Mouse (Mus musculus) heart, embryonic 13.5 days (tissue): ENCODE data around the gene Fgfr2. TPM values are rescaled to one million over a fixed set of nuclear protein-coding genes. Genes with fewer than 3 reads are reported as not detected.
"Not testable (repeated sequence)": the region's sequence is repeated elsewhere in the genome, so short reads cannot be mapped to it uniquely, and the experiment has no call there.

Source experiments
- ATAC-seq: fragments of 200-750 bp; cut with Nextera tagmentation; 2 replicates; pipeline ENCODE4 v1.8.0; 2017; ENCODE audit warnings: moderate TSS enrichment; ENCODE audit not compliant: insufficient number of reproducible peaks, low FRiP score, low TSS enrichment; ENCODE audit errors: extremely low read depth
- H3K27ac ChIP-seq: fragments of 300-500 bp; sonication (generic); replicated peaks from 2 replicates; pipeline ENCODE4 v1.5.1; 2015; ENCODE audit warnings: moderate library complexity, mild to moderate bottlenecking, inconsistent platforms
- H3K27me3 ChIP-seq: fragments of 300-500 bp; sonication (generic); replicated peaks from 2 replicates; pipeline ENCODE4 v1.6.1; 2015; ENCODE audit warnings: mild to moderate bottlenecking, inconsistent platforms
- H3K36me3 ChIP-seq: fragments of 300-500 bp; sonication (generic); 2 replicates; pipeline ENCODE4 v1.6.1; 2015; ENCODE audit warnings: mild to moderate bottlenecking, inconsistent platforms
- H3K4me1 ChIP-seq: fragments of 300-500 bp; sonication (generic); 2 replicates; pipeline ENCODE4 v1.6.1; 2015; ENCODE audit warnings: inconsistent platforms
- H3K4me2 ChIP-seq: fragments of 300-500 bp; sonication (generic); 2 replicates; pipeline ENCODE4 v1.6.1; 2015; ENCODE audit warnings: inconsistent platforms, mild to moderate bottlenecking, moderate library complexity
- H3K4me3 ChIP-seq: fragments of 300-500 bp; sonication (generic); 2 replicates; pipeline ENCODE4 v1.5.1; 2015; ENCODE audit warnings: moderate library complexity, mild to moderate bottlenecking, inconsistent platforms
- H3K9ac ChIP-seq: fragments of 300-500 bp; sonication (generic); 2 replicates; pipeline ENCODE4 v1.6.1; 2015; ENCODE audit warnings: inconsistent platforms, mild to moderate bottlenecking, moderate library complexity
- H3K9me3 ChIP-seq: fragments of 300-500 bp; sonication (generic); 2 replicates; pipeline ENCODE4 v1.6.1; 2016; ENCODE audit warnings: inconsistent platforms
- WGBS: fragments of 180-500 bp; shearing (Covaris S2); methylation state at CpG from one replicate; pipeline ENCODE4 v1.1.7; 2015; ENCODE audit warnings: mixed read lengths; 5-methylcytosine and 5-hydroxymethylcytosine counted together
- polyA plus RNA-seq: library from polyadenylated mRNA; unstranded; fragments of >200 nt; fragmentation: Nextera tagmentation; extraction: Ambion mirVana; gene quantifications from 2 replicates; pipeline ENCODE4 v1.2.1, GENCODE M21; 2015

The Fgfr2 gene
- polyA plus RNA-seq, 1 experiment from 2014 or later: 22.5 TPM

GRCm38 (mm10) chr7:131068191-131068590, 2055.0 kb downstream of the Fgfr2 start:
- H3K36me3 ChIP-seq, H3K27me3 ChIP-seq, H3K4me2 ChIP-seq, H3K9me3 ChIP-seq, H3K4me1 ChIP-seq, H3K27ac ChIP-seq, H3K4me3 ChIP-seq, ATAC-seq, H3K9ac ChIP-seq: not testable (repeated sequence)
- 3% methylated on average over 1 of the region's 1 CpGs for WGBS

DNA sequence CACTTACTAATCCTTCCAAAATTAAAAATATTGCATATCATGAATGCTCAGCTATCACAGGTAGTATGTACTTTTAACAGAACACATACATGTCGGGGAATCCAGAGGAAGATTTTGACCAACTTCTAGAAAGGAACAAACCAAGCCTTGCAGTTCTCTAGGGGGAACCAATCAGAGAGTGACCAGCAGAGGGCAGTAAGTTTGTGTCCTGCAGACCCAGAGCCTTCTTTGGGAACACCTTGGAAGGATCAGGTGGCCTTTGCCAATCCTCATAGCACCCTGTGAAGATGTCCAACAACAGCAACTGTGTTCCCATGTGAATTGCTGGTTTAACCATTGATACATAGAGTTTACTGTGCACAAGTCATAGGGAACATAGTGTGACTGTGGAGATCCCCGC, 2060.6 kb downstream of the Fgfr2 start:
- H3K4me3 ChIP-seq: no peak overlapping the region
- WGBS: 72% methylated on average over 2 of the region's 2 CpGs
- no peak for ATAC-seq
- H3K27ac ChIP-seq: no peak overlapping the region
- H3K4me2 ChIP-seq: no peak overlapping the region
- no peaks in the 10 kb centered on the region for H3K36me3 ChIP-seq
- no peaks in the 10 kb centered on the region for H3K9me3 ChIP-seq
- no peaks in the 10 kb centered on the region for H3K27me3 ChIP-seq
- H3K9ac ChIP-seq: no peak overlapping the region
- no peaks in the 10 kb centered on the region for H3K4me1 ChIP-seq

DNA sequence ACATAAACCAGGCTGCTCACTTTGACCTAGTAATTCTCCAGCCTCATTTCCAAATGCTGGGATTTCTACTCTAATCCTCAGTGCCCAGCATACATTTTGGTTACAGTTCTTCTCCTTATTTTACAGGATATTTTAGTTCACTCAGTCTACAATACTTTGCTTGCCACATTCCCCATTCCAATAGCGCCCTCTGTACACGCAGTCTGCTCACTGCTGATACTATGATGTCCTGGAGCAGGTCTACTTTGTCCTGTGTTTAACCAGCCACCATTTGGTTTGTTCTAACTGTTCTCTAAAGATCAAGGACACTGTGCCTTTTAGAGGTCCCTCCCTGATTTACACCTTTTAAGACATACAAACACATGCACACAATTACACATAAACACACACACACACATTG, 2063.3 kb downstream of the Fgfr2 start:
- not testable (repeated sequence) for ATAC-seq, H3K9me3 ChIP-seq, H3K4me2 ChIP-seq, H3K4me3 ChIP-seq, H3K36me3 ChIP-seq, H3K9ac ChIP-seq, H3K27ac ChIP-seq, H3K4me1 ChIP-seq, H3K27me3 ChIP-seq
- WGBS: 61% methylated on average over 2 of the region's 2 CpGs

GRCm38 (mm10) chr7:131057918-131058317, 2065.2 kb downstream of the Fgfr2 start:
- ATAC-seq, H3K27me3 ChIP-seq, H3K9me3 ChIP-seq, H3K4me3 ChIP-seq, H3K9ac ChIP-seq, H3K36me3 ChIP-seq, H3K4me1 ChIP-seq, H3K27ac ChIP-seq, H3K4me2 ChIP-seq: not testable (repeated sequence)
- 73% methylated on average over 9 of the region's 9 CpGs for WGBS

GRCm38 (mm10) chr7:131054808-131055370, 2068.3 kb downstream of the Fgfr2 start:
- no peaks in the 10 kb centered on the region for H3K9me3 ChIP-seq
- no peak overlapping the region for H3K4me3 ChIP-seq
- no peak overlapping the region for H3K27ac ChIP-seq
- no peaks in the 10 kb centered on the region for H3K27me3 ChIP-seq
- no peak overlapping the region for H3K4me2 ChIP-seq
- ATAC-seq: no peak; the same call in 1 of the 2 replicates
- H3K9ac ChIP-seq: no peak overlapping the region
- H3K36me3 ChIP-seq: no peaks in the 10 kb centered on the region
- H3K4me1 ChIP-seq: no peaks in the 10 kb centered on the region

GRCm38 (mm10) chr7:131049829-131050228, 2073.3 kb downstream of the Fgfr2 start:
- not testable (repeated sequence) for H3K4me2 ChIP-seq, H3K27ac ChIP-seq, H3K9me3 ChIP-seq, ATAC-seq, H3K36me3 ChIP-seq, H3K4me1 ChIP-seq, H3K27me3 ChIP-seq, H3K4me3 ChIP-seq, H3K9ac ChIP-seq
- WGBS: 69% methylated on average over 8 of the region's 8 CpGs

DNA sequence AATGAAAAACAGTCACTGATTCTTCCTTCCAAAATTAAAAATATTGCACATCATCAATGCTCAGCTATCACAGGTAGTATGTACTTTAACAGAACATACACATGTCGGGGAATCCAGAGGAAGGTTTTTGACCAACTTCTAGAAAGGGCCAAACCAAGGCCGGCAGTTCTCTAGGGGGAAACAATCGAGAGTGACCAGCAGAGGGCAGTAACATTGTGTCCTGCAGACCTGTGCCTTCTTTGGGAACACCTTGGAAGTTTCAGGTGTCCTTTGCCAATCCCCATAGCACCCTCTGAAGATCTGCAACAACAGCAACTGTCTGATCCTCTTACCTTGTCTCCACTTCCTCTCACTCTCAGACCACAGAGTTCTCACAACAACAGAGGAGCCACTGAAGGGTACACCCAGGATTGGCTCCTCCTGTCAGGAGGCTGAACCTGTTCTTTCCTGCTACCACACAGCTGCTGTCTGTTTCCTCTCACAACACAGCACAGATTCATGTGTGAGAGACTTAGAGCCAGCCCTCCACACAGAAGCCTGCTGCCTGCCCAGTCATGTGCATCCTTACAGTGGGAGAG, 2077.8 kb downstream of the Fgfr2 start:
- WGBS: 19% methylated on average over 3 of the region's 3 CpGs
- not testable (repeated sequence) for ATAC-seq, H3K4me3 ChIP-seq, H3K4me2 ChIP-seq, H3K36me3 ChIP-seq, H3K9ac ChIP-seq, H3K27ac ChIP-seq, H3K4me1 ChIP-seq, H3K9me3 ChIP-seq, H3K27me3 ChIP-seq

DNA sequence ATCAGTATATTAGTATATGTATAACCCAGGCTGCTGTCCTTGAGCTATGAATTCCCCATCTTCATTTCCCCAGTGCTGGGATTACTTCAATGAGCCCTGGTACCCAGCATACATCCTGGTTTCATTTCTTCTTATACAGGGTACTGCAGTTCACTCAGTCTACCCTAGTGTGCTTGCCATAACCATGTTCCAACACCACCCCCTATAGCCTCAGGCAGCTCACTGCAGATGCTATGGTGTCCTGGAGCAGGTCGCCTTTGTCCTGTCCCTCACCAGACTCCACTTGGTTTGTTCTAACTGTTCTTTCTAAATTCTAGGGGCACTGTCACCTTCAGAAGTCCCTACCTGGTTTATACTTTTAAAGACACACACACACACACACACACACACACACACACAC, 2080.5 kb downstream of the Fgfr2 start:
- Histone ChIP-seq H3K27ac (no peak overlapping the region), H3K4me2 (no peak overlapping the region), H3K4me1 (peaks cover 3% of the 10 kb centered on the region), H3K4me3 (no peak overlapping the region), H3K9me3 (no peaks in the 10 kb centered on the region), H3K27me3 (0 out of 2 replicates have a peak, but pooled peaks cover 3% of the 10 kb centered on the region), H3K9ac (no peak overlapping the region), H3K36me3 (no peaks in the 10 kb centered on the region)
- no peak for ATAC-seq
- 43% methylated on average over 1 of the region's 1 CpGs for WGBS

- not testable (repeated sequence) for ATAC-seq, H3K4me3 ChIP-seq, H3K27ac ChIP-seq, H3K27me3 ChIP-seq, H3K36me3 ChIP-seq, H3K4me2 ChIP-seq, H3K9me3 ChIP-seq, H3K9ac ChIP-seq
- 82% methylated on average over 8 of the region's 8 CpGs for WGBS
- peaks cover 12% of the 10 kb centered on the region for H3K4me1 ChIP-seq
Observed at GRCm38 (mm10) chr7:131040760-131041159, 2082.4 kb downstream of the Fgfr2 start.

- Histone ChIP-seq H3K4me2 (no peak overlapping the region), H3K9me3 (no peaks in the 10 kb centered on the region), H3K27me3 (no peaks in the 10 kb centered on the region), H3K36me3 (no peaks in the 10 kb centered on the region), H3K4me1 (peaks cover 12% of the 10 kb centered on the region), H3K4me3 (no peak overlapping the region), H3K9ac (no peak overlapping the region), H3K27ac (no peak overlapping the region)
- ATAC-seq: no peak
- WGBS: 29% methylated on average over 2 of the region's 2 CpGs
Observed at GRCm38 (mm10) chr7:131037083-131037482, 2086.1 kb downstream of the Fgfr2 start.

DNA sequence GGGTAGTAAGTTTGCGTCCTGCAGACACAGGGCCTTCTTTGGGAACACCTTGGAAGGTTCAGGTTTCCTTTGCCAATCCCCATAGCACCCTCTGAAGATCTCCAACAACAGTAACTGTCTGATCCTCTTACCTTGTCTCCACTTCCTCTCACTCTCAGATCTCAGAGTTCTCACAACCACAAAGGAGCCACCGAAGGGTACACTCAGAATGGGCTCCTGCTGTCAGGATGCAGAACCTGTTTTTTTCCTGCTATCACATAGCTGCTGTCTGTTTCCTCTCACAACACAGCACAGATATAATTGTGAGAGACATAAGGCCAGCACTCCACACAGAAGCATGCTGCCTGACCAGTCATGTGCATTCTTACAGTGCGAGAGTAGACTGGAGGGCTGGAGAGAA, 2086.8 kb downstream of the Fgfr2 start:
- Histone ChIP-seq H3K9ac (no peak overlapping the region), H3K36me3 (no peaks in the 10 kb centered on the region), H3K4me2 (no peak overlapping the region), H3K9me3 (no peaks in the 10 kb centered on the region), H3K27ac (no peak overlapping the region), H3K27me3 (no peaks in the 10 kb centered on the region), H3K4me3 (no peak overlapping the region), H3K4me1 (peaks cover 12% of the 10 kb centered on the region)
- no peak for ATAC-seq
- WGBS: 52% methylated on average over 3 of the region's 3 CpGs

DNA sequence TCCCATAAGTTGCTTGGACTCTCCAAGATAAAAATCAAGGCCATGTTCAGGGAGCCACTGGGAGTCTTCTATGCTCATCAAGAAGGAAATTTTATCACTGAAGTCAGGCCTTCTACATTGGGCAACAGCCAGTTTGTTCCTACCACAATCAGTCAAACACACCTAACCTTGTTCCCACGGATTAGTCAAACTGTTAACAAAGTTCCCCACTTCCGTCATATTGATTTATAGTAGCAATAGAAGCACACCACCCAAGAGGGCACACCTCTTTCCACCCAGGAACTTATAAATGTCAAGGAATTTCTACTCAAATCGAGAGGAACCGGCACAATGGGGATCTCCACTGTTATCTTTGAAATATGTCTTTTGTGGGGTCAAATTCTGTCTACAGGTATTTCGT, 2091.4 kb downstream of the Fgfr2 start, which contains the start of gene Dmbt1:
Gene Dmbt1, plus strand, starts transcription at position 299 of the 400 bp plus-strand sequence.
- 71% methylated on average over 5 of the region's 5 CpGs for WGBS
- H3K4me3 ChIP-seq: no peak within 1 kb of the TSS
- H3K9ac ChIP-seq: no peak within 1 kb of the TSS
- no peaks in the 10 kb centered on the region for H3K36me3 ChIP-seq
- ATAC-seq: no peak
- no peak within 1 kb of the TSS for H3K27ac ChIP-seq
- no peaks in the 10 kb centered on the region for H3K4me1 ChIP-seq
- H3K4me2 ChIP-seq: no peak within 1 kb of the TSS
- H3K27me3 ChIP-seq: no peaks in the 10 kb centered on the region
- no peaks in the 10 kb centered on the region for H3K9me3 ChIP-seq
